Mouse (Mus musculus) brain, embryonic 14.5 days (tissue): ENCODE results near the gene Sec31b. TPM values are rescaled to one million over a fixed set of nuclear protein-coding genes. Genes with fewer than 3 reads are reported as not detected.

Source experiments
- DNase-seq: peaks from one replicate; pipeline ENCODE4 v3.0.0-alpha.2; 2011; ENCODE audit warnings: low read depth
- CTCF ChIP-seq: fragments of 200-500 bp; IDR thresholded peaks from 2 replicates; pipeline ENCODE4 v1.5.1; 2012; ENCODE audit warnings: inconsistent platforms, mild to moderate bottlenecking, moderate library complexity, borderline replicate concordance; ENCODE audit not compliant: insufficient read depth, insufficient read length; ENCODE audit errors: extremely low read depth
- POLR2A ChIP-seq: fragments of 200-500 bp; IDR thresholded peaks from 2 replicates; pipeline ENCODE4 v1.6.1; 2012; ENCODE audit warnings: mild to moderate bottlenecking, inconsistent platforms, borderline replicate concordance; ENCODE audit not compliant: poor library complexity, insufficient read depth, insufficient read length, severe bottlenecking; ENCODE audit errors: extremely low read depth
- polyA plus RNA-seq: library from polyadenylated mRNA; depleted of rRNA; stranded (reverse); fragments of >200 nt; gene quantifications from 2 replicates; pipeline ENCODE4 v1.2.3, GENCODE M21; 2012; rRNA removed

The Sec31b gene
- 0.42 and 0.72 TPM in 2 replicates for polyA plus RNA-seq

GRCm38 (mm10) chr19:44545321-44546041, at the start of gene Sec31b:
Sec31b (minus strand) TSS chr19:44545864.
- TF ChIP-seq POLR2A (no peak), CTCF (no peak)
- peak; percentile 3 for DNase-seq

- no peak for DNase-seq
- TF ChIP-seq POLR2A (no peak), CTCF (no peak)
These were observed 48.5 kb upstream of the Sec31b start for GRCm38 (mm10) chr19:44594180-44594579.

GRCm38 (mm10) chr19:44591638-44592037, 46.0 kb upstream of the Sec31b start:
- TF ChIP-seq CTCF (no peak), POLR2A (no peak)
- DNase-seq, result peak; percentile 54

GRCm38 (mm10) chr19:44590992-44591391, 45.3 kb upstream of the Sec31b start:
- TF ChIP-seq POLR2A (no peak), CTCF (no peak)
- peak; percentile 12 for DNase-seq

- TF ChIP-seq POLR2A, result no peak
- no peak for TF ChIP-seq CTCF
These were observed 44.0 kb upstream of the Sec31b start for GRCm38 (mm10) chr19:44589591-44590223.

GRCm38 (mm10) chr19:44588036-44588435, 42.4 kb upstream of the Sec31b start:
- no peak for DNase-seq
- TF ChIP-seq POLR2A (no peak), CTCF (no peak)

More at GRCm38 (mm10) chr19:44589591-44590223, 44.0 kb upstream of the Sec31b start:
- DNase-seq, result no peak

GRCm38 (mm10) chr19:44582638-44583309, 37.1 kb upstream of the Sec31b start:
- DNase-seq, result peak; percentile 90
- peak; percentile 100 for TF ChIP-seq CTCF
- TF ChIP-seq POLR2A, result no peak

- no peak for DNase-seq
- TF ChIP-seq POLR2A (no peak), CTCF (no peak)
These were observed 36.4 kb upstream of the Sec31b start for GRCm38 (mm10) chr19:44582103-44582502.

GRCm38 (mm10) chr19:44578038-44578437, 32.4 kb upstream of the Sec31b start:
- TF ChIP-seq POLR2A (no peak), CTCF (no peak)
- no peak for DNase-seq

- DNase-seq, result no peak
- TF ChIP-seq POLR2A (no peak), CTCF (no peak)
These were observed 30.6 kb upstream of the Sec31b start for GRCm38 (mm10) chr19:44576275-44576674.

- no peak for TF ChIP-seq CTCF
- DNase-seq, result no peak
These were observed 22.1 kb upstream of the Sec31b start for GRCm38 (mm10) chr19:44567763-44568162.

GRCm38 (mm10) chr19:44564006-44564405, 18.3 kb upstream of the Sec31b start:
- TF ChIP-seq CTCF, result no peak
- TF ChIP-seq POLR2A, result no peak
- DNase-seq, result no peak

GRCm38 (mm10) chr19:44562652-44563206, 17.1 kb upstream of the Sec31b start, which contains the start of gene Hif1an:
Hif1an (plus strand) TSS chr19:44562850.
- TF ChIP-seq POLR2A (peak; percentile 81; the same call in 1 of the 2 replicates), CTCF (peak; percentile 95)
- DNase-seq, result peak; percentile 98
